In genomic region chr5:66777999-66778710, GRCm38 (mm10) we compare ENCODE assay signal across 20 mouse cellular contexts. TPM values are rescaled to one million over a fixed set of nuclear protein-coding genes. Genes with fewer than 3 reads are reported as not detected.
DNase-seq lines count a peak whose midpoint lies in the region; ATAC-seq and TF ChIP-seq lines count a peak whose summit lies in the region.
"Had no signal": no experiment of that assay in that cellular context is flagged by ENCODE, and none has a peak within 500 bp of the region (broad histone marks: within the 10 kb centered on the region; RNA-seq: fewer than 3 reads in every experiment).

No protein-coding gene starts in this region.

- TF ChIP-seq POLR2A in embryonic fibroblast, embryonic 13.5 days (IDR thresholded peaks at IDR 0.05; ENCODE audit: low read depth, low read length) = no peak

- no peak for DNase-seq in kidney, postnatal 25 days
- peak; percentile 17 for DNase-seq in lung, postnatal 0 days (ENCODE audit: low spot score)
- no peak for DNase-seq in lung, postnatal 14 days
- DNase-seq in gastrocnemius, postnatal 14 days = no peak
- DNase-seq: adrenal gland, adult 8-10 months; adrenal gland, postnatal 36 days; cerebellum, adult 11 months; cerebellum, adult 8-10 months; cerebellum, postnatal 14 days; embryo, embryonic 11 days; heart, adult 2 months had no signal

- ATAC-seq in kidney, embryonic 15.5 days (replicated peaks; ENCODE audit: low FRiP score) = no peak
- no peak for ATAC-seq in lung, postnatal 0 days
- ATAC-seq in stomach, embryonic 16.5 days (ENCODE audit: insufficient read depth, low FRiP score) = peak; percentile 71; the same call in 1 of the 2 replicates
- ATAC-seq: forebrain, embryonic 15.5 days had no signal

- TF ChIP-seq EP300 in lung, postnatal 0 days (IDR thresholded peaks at IDR 0.05) = no peak

- intact Hi-C loops in gastrocnemius, postnatal 14 days (cut with DNase I; ENCODE audit: low total_unique reads) = no loop called here

- no peak overlapping the region for H3K27ac ChIP-seq in kidney, embryonic 15.5 days
- no peak overlapping the region for H3K27ac ChIP-seq in lung, postnatal 0 days (ENCODE audit: low read length)
- 0 out of 2 replicates have a peak overlapping the region, but pooled peaks have one; percentile 34 for H3K27ac ChIP-seq in embryonic fibroblast, embryonic 13.5 days (ENCODE audit: insufficient read depth, low read length)
- no peak overlapping the region for H3K27ac ChIP-seq in stomach, embryonic 16.5 days (ENCODE audit: low read length)
- H3K27ac ChIP-seq: embryonic facial prominence, embryonic 15.5 days; forebrain, embryonic 15.5 days; heart, adult 2 months; hindbrain, embryonic 10.5 days; hindbrain, embryonic 14.5 days had no signal

- WGBS in kidney, embryonic 15.5 days = 44% methylated on average over 10 of the region's 10 CpGs
- 33% methylated on average over 10 of the region's 10 CpGs for WGBS in lung, postnatal 0 days
- WGBS in stomach, embryonic 16.5 days = 27% methylated on average over 10 of the region's 10 CpGs

- H3K9me3 ChIP-seq in kidney, embryonic 15.5 days (replicated peaks) = no peaks in the 10 kb centered on the region
- H3K9me3 ChIP-seq in lung, postnatal 0 days (ENCODE audit: low read length) = no peaks in the 10 kb centered on the region
- no peaks in the 10 kb centered on the region for H3K9me3 ChIP-seq in stomach, embryonic 16.5 days (replicated peaks; ENCODE audit: control insufficient read depth, low read length)
- H3K9me3 ChIP-seq: embryonic facial prominence, embryonic 15.5 days; forebrain, embryonic 15.5 days; hindbrain, embryonic 10.5 days had no signal

- H3K27me3 ChIP-seq in kidney, embryonic 15.5 days = no peaks in the 10 kb centered on the region
- no peaks in the 10 kb centered on the region for H3K27me3 ChIP-seq in lung, postnatal 0 days (replicated peaks; ENCODE audit: insufficient read depth, low read length)
- no peaks in the 10 kb centered on the region; the same call in none of the 2 replicates for H3K27me3 ChIP-seq in stomach, embryonic 16.5 days (ENCODE audit: control insufficient read depth, insufficient read depth, low read length)
- H3K27me3 ChIP-seq: embryonic facial prominence, embryonic 15.5 days; forebrain, embryonic 15.5 days had no signal

- H3K4me3 ChIP-seq in kidney, embryonic 15.5 days (replicated peaks) = no peak overlapping the region
- H3K4me3 ChIP-seq in lung, postnatal 0 days (ENCODE audit: low read depth, low read length) = no peak overlapping the region
- no peak overlapping the region for H3K4me3 ChIP-seq in embryonic fibroblast, embryonic 13.5 days (ENCODE audit: insufficient read depth, low read length)
- H3K4me3 ChIP-seq in stomach, embryonic 16.5 days (replicated peaks; ENCODE audit: low read length) = no peak overlapping the region
- H3K4me3 ChIP-seq: embryonic facial prominence, embryonic 15.5 days; forebrain, embryonic 15.5 days; heart, adult 2 months; heart, embryonic 12.5 days; hindbrain, embryonic 10.5 days had no signal

- TF ChIP-seq CTCF in lung, postnatal 0 days (IDR thresholded peaks at IDR 0.05) = no peak
- TF ChIP-seq CTCF in embryonic fibroblast, embryonic 13.5 days (IDR thresholded peaks at IDR 0.05; ENCODE audit: borderline replicate concordance, insufficient read depth, low read length) = no peak

- 0 out of 2 replicates have a peak overlapping the region, but pooled peaks have one; percentile 7 for H3K4me2 ChIP-seq in kidney, embryonic 15.5 days
- H3K4me2 ChIP-seq in lung, postnatal 0 days (replicated peaks; ENCODE audit: low read depth, low read length) = no peak overlapping the region
- H3K4me2 ChIP-seq in stomach, embryonic 16.5 days (ENCODE audit: low read depth, low read length) = no peak overlapping the region
- H3K4me2 ChIP-seq: embryonic facial prominence, embryonic 15.5 days; forebrain, embryonic 15.5 days; heart, embryonic 12.5 days; hindbrain, embryonic 14.5 days had no signal

- 0 out of 2 replicates have a peak, but pooled peaks cover 4% of the 10 kb centered on the region for H3K4me1 ChIP-seq in kidney, embryonic 15.5 days
- peaks cover 5% of the 10 kb centered on the region; the same call in 1 of the 2 replicates for H3K4me1 ChIP-seq in lung, postnatal 0 days (ENCODE audit: insufficient read depth, low read depth, low read length)
- H3K4me1 ChIP-seq in embryonic fibroblast, embryonic 13.5 days (ENCODE audit: control insufficient read depth, insufficient read depth, low read length) = peaks cover 4% of the 10 kb centered on the region; the same call in 1 of the 2 replicates
- H3K4me1 ChIP-seq in stomach, embryonic 16.5 days (ENCODE audit: control insufficient read depth, insufficient read depth, low read length) = peaks cover 4% of the 10 kb centered on the region; the same call in 1 of the 2 replicates
- H3K4me1 ChIP-seq: forebrain, embryonic 15.5 days; heart, embryonic 12.5 days; hindbrain, embryonic 10.5 days had no signal

- H3K9ac ChIP-seq in kidney, embryonic 15.5 days = no peak overlapping the region
- H3K9ac ChIP-seq in lung, postnatal 0 days (replicated peaks; ENCODE audit: low read depth) = no peak overlapping the region
- H3K9ac ChIP-seq in stomach, embryonic 16.5 days (ENCODE audit: low read length) = no peak overlapping the region
- H3K9ac ChIP-seq: embryonic facial prominence, embryonic 15.5 days; forebrain, embryonic 15.5 days; heart, embryonic 12.5 days; hindbrain, embryonic 14.5 days had no signal

- no peaks in the 10 kb centered on the region for H3K36me3 ChIP-seq in kidney, embryonic 15.5 days
- H3K36me3 ChIP-seq in lung, postnatal 0 days (ENCODE audit: insufficient read depth, low read length) = no peaks in the 10 kb centered on the region
- H3K36me3 ChIP-seq in stomach, embryonic 16.5 days (ENCODE audit: control insufficient read depth, insufficient read depth, low read length) = no peaks in the 10 kb centered on the region
- H3K36me3 ChIP-seq: embryonic facial prominence, embryonic 15.5 days; forebrain, embryonic 15.5 days; heart, embryonic 12.5 days; hindbrain, embryonic 10.5 days had no signal

RNA-seq across cellular contexts. Expression of gene Limch1, which starts 32.5 kb away (rescaled TPM):
- 35.1 and 39.1 TPM in 2 replicates for polyA plus RNA-seq in kidney, embryonic 15.5 days (2015; fragmentation: Nextera tagmentation; extraction: Ambion mirVana)
- polyA plus RNA-seq in lung, postnatal 0 days (2015; fragmentation: Nextera tagmentation; extraction: Ambion mirVana) = 368 and 398 TPM in 2 replicates
- 27.4 and 44.2 TPM in 2 replicates for polyA plus RNA-seq in embryonic fibroblast, embryonic 13.5 days (2011; ENCODE audit: insufficient read length, low read depth, missing spikeins)
- polyA plus RNA-seq in stomach, embryonic 16.5 days (2015; fragmentation: Nextera tagmentation; extraction: Ambion mirVana) = 9.3 and 13.0 TPM in 2 replicates
- total RNA-seq in gastrocnemius, postnatal 14 days (2021) = 100 to 1,000 TPM; 117 TPM
- total RNA-seq: common myeloid progenitor, adult 5-6 weeks had no signal
